Mouse (Mus musculus) liver, adult 2 months (tissue): ENCODE data around the gene Pnma3.

Experiments
- CTCF ChIP-seq: fragments of 200-500 bp; IDR thresholded peaks from 2 replicates; pipeline ENCODE4 v1.5.1; 2011; ENCODE audit warnings: low read depth, low read length, control low read depth
- POLR2A ChIP-seq: fragments of 200-500 bp; IDR thresholded peaks from 2 replicates; pipeline ENCODE4 v1.6.1; 2011; ENCODE audit warnings: low read length, control low read depth; ENCODE audit not compliant: insufficient read depth; ENCODE audit errors: extremely low read depth

- no peak for TF ChIP-seq CTCF
- TF ChIP-seq POLR2A, result no peak
Observed at GRCm38 (mm10) chrX:73064415-73064793, at the start of gene Pnma3.
